Mouse (Mus musculus) intestine, embryonic 16.5 days (tissue): ENCODE results near the gene D630039A03Rik. TPM values are rescaled to one million over a fixed set of nuclear protein-coding genes. Genes with fewer than 3 reads are reported as not detected.

Experiments used
- ATAC-seq: fragments of 200-750 bp; cut with Nextera tagmentation; 2 replicates; pipeline ENCODE4 v1.8.0; 2017; ENCODE audit warnings: moderate TSS enrichment, moderate library complexity
- H3K27ac ChIP-seq: fragments of 300-500 bp; sonication (generic); 2 replicates; pipeline ENCODE4 v1.5.1; 2014; ENCODE audit warnings: mild to moderate bottlenecking, low read length
- H3K27me3 ChIP-seq: fragments of 300-500 bp; sonication (generic); replicated peaks from 2 replicates; pipeline ENCODE4 v1.6.1; 2014; ENCODE audit warnings: low read length, control low read depth, mixed read lengths; ENCODE audit not compliant: control insufficient read depth, insufficient read depth
- H3K36me3 ChIP-seq: fragments of 300-500 bp; sonication (generic); 2 replicates; pipeline ENCODE4 v1.6.1; 2014; ENCODE audit warnings: low read length, control low read depth; ENCODE audit not compliant: control insufficient read depth, insufficient read depth
- H3K4me1 ChIP-seq: fragments of 300-500 bp; sonication (generic); 2 replicates; pipeline ENCODE4 v1.6.1; 2014; ENCODE audit warnings: low read length, control low read depth, mixed read lengths; ENCODE audit not compliant: control insufficient read depth, insufficient read depth
- H3K4me2 ChIP-seq: fragments of 300-500 bp; sonication (generic); 2 replicates; pipeline ENCODE4 v1.6.1; 2014; ENCODE audit warnings: low read depth, low read length, control low read depth
- H3K4me3 ChIP-seq: fragments of 300-500 bp; sonication (generic); 2 replicates; pipeline ENCODE4 v1.5.1; 2014; ENCODE audit warnings: mild to moderate bottlenecking, low read length
- H3K9ac ChIP-seq: fragments of 300-500 bp; sonication (generic); 2 replicates; pipeline ENCODE4 v1.6.1; 2014; ENCODE audit warnings: low read depth, low read length
- H3K9me3 ChIP-seq: fragments of 300-500 bp; sonication (generic); 2 replicates; pipeline ENCODE4 v1.6.1; 2016; ENCODE audit warnings: low read length, control low read depth; ENCODE audit not compliant: control insufficient read depth
- WGBS: fragments of 180-500 bp; shearing (Covaris S2); extraction: QIAGEN DNeasy Blood & Tissue Kit; methylation state at CpG from one replicate; pipeline ENCODE4 v1.1.7; 2014; 5-methylcytosine and 5-hydroxymethylcytosine counted together
- polyA plus RNA-seq: library from polyadenylated mRNA; unstranded; fragments of >200 nt; fragmentation: Nextera tagmentation; extraction: Ambion mirVana; gene quantifications from 2 replicates; pipeline ENCODE4 v1.2.1, GENCODE M21; 2015

The D630039A03Rik gene
- polyA plus RNA-seq, 1 experiment from 2014 or later = 13.3 TPM

- no peak overlapping the region for H3K4me3 ChIP-seq
- 50% methylated on average over 11 of the region's 11 CpGs for WGBS
- no peaks in the 10 kb centered on the region for H3K9me3 ChIP-seq
- H3K9ac ChIP-seq = no peak overlapping the region
- H3K4me1 ChIP-seq = peaks cover 8% of the 10 kb centered on the region; the same call in 1 of the 2 replicates
- H3K27ac ChIP-seq = no peak overlapping the region
- H3K4me2 ChIP-seq = no peak overlapping the region
- no peaks in the 10 kb centered on the region for H3K27me3 ChIP-seq
- peak; percentile 64 for ATAC-seq
- no peaks in the 10 kb centered on the region for H3K36me3 ChIP-seq
Measured at GRCm38 (mm10) chr4:57886066-57886887, 29.8 kb downstream of the D630039A03Rik start.

DNA sequence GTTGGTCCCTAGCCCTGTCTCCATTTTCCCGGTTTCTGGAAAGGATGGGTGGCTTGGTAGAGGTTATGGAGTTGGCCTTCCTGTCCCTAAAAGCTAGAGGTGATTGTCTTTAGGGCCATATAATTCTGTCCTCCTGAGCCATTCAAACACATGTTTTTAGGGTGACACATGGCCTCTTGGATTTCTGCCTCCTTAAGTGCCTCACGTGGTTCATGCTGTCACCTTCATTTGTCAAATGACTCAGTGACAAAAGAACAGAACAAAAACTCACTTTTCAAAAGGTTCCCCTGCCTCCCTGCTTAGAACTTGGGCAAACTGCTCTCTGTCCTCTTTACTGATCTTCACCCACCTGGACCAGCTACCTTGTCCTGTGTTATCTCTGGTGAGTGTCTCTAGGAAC lies 30.9 kb downstream of the D630039A03Rik start:
- Histone ChIP-seq H3K4me3 (no peak overlapping the region), H3K27me3 (no peaks in the 10 kb centered on the region), H3K9ac (no peak overlapping the region), H3K36me3 (no peaks in the 10 kb centered on the region), H3K9me3 (no peaks in the 10 kb centered on the region), H3K27ac (no peak overlapping the region), H3K4me2 (no peak overlapping the region), H3K4me1 (peaks cover 8% of the 10 kb centered on the region; the same call in 1 of the 2 replicates)
- WGBS = 67% methylated on average over 2 of the region's 2 CpGs
- no peak for ATAC-seq

DNA sequence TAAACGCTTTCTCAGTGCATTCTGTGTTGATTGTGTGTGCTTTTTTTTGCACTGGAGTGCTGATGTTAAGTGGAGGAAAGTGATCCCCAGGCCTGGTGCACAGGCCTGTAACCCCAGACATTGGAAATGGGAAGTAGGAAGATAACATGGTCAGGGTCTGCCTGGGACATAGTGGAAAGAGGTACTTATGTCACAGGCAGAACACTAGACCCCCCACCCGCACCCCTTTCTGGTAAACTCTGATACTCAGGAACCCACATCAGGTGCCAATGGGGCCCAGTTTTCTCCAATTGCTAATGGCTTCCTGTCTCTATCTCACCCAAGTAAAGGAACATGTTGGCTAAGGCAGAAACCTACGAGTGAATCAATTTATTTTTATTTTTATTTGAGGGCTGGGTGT lies 31.6 kb downstream of the D630039A03Rik start:
- H3K9me3 ChIP-seq = no peaks in the 10 kb centered on the region
- 87% methylated on average over 3 of the region's 3 CpGs for WGBS
- H3K27me3 ChIP-seq = no peaks in the 10 kb centered on the region
- no peak overlapping the region for H3K9ac ChIP-seq
- H3K4me3 ChIP-seq = no peak overlapping the region
- H3K27ac ChIP-seq = no peak overlapping the region
- no peaks in the 10 kb centered on the region for H3K36me3 ChIP-seq
- H3K4me1 ChIP-seq = peaks cover 8% of the 10 kb centered on the region; the same call in 1 of the 2 replicates
- H3K4me2 ChIP-seq = no peak overlapping the region
- no peak for ATAC-seq

GRCm38 (mm10) chr4:57883520-57884421 lies 32.3 kb downstream of the D630039A03Rik start:
- H3K4me3 ChIP-seq = no peak overlapping the region
- H3K9ac ChIP-seq = no peak overlapping the region
- H3K9me3 ChIP-seq = no peaks in the 10 kb centered on the region
- no peaks in the 10 kb centered on the region for H3K27me3 ChIP-seq
- H3K27ac ChIP-seq = no peak overlapping the region
- no peak overlapping the region for H3K4me2 ChIP-seq
- 60% methylated on average over 7 of the region's 7 CpGs for WGBS
- H3K36me3 ChIP-seq = no peaks in the 10 kb centered on the region
- H3K4me1 ChIP-seq = peaks cover 8% of the 10 kb centered on the region; the same call in 1 of the 2 replicates
- ATAC-seq = 0 out of 2 replicates have a peak, but pooled peaks have one; percentile 28

DNA sequence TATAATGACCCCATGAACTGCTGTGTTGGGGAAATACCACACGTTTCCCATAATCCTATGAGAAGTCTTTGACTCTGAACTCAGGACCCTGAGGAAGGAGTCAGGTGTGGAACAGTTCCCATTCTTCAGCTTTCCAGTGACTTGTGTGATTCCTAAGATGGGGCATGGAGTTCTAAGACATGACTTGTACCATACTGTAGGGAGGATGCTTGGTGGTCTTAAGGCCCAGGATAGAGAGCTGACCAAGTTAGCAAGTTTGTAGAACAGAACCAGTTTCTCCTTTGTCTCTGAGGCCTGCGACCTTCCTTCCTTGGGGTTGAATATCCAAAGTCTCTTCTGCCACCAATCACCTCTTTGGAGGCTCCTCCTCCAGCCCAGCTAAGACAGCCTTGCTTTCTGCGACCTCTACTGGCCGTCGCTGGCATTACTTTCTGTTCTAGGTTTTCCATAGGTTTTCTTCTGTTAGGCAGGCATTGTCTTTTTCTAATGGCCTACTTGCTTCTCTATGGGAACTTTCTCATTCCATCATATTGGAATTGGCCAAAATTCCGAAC lies 36.2 kb downstream of the D630039A03Rik start:
- H3K27me3 ChIP-seq = no peaks in the 10 kb centered on the region
- no peak overlapping the region for H3K9ac ChIP-seq
- H3K4me1 ChIP-seq = peaks cover 3% of the 10 kb centered on the region; the same call in 1 of the 2 replicates
- peak; percentile 66 for ATAC-seq
- no peaks in the 10 kb centered on the region for H3K36me3 ChIP-seq
- H3K4me3 ChIP-seq = no peak overlapping the region
- H3K9me3 ChIP-seq = no peaks in the 10 kb centered on the region
- H3K27ac ChIP-seq = no peak overlapping the region
- 14% methylated on average over 6 of the region's 6 CpGs for WGBS
- no peak overlapping the region for H3K4me2 ChIP-seq

GRCm38 (mm10) chr4:57879137-57879536 lies 37.0 kb downstream of the D630039A03Rik start:
- H3K4me2 ChIP-seq = no peak overlapping the region
- H3K9me3 ChIP-seq = no peaks in the 10 kb centered on the region
- no peak for ATAC-seq
- H3K4me1 ChIP-seq = peaks cover 1% of the 10 kb centered on the region; the same call in 1 of the 2 replicates
- no peak overlapping the region for H3K9ac ChIP-seq
- 88% methylated on average over 5 of the region's 5 CpGs for WGBS
- H3K4me3 ChIP-seq = no peak overlapping the region
- H3K27me3 ChIP-seq = no peaks in the 10 kb centered on the region
- no peaks in the 10 kb centered on the region for H3K36me3 ChIP-seq
- no peak overlapping the region for H3K27ac ChIP-seq

- no peak overlapping the region for H3K27ac ChIP-seq
- no peak for ATAC-seq
- no peaks in the 10 kb centered on the region for H3K36me3 ChIP-seq
- peaks cover 4% of the 10 kb centered on the region; the same call in 1 of the 2 replicates for H3K4me1 ChIP-seq
- 52% methylated on average over 10 of the region's 10 CpGs for WGBS
- H3K27me3 ChIP-seq = no peaks in the 10 kb centered on the region
- no peak overlapping the region for H3K4me3 ChIP-seq
- H3K4me2 ChIP-seq = no peak overlapping the region
- no peaks in the 10 kb centered on the region for H3K9me3 ChIP-seq
- no peak overlapping the region for H3K9ac ChIP-seq
Measured at GRCm38 (mm10) chr4:57867454-57867853, 48.6 kb downstream of the D630039A03Rik start.

DNA sequence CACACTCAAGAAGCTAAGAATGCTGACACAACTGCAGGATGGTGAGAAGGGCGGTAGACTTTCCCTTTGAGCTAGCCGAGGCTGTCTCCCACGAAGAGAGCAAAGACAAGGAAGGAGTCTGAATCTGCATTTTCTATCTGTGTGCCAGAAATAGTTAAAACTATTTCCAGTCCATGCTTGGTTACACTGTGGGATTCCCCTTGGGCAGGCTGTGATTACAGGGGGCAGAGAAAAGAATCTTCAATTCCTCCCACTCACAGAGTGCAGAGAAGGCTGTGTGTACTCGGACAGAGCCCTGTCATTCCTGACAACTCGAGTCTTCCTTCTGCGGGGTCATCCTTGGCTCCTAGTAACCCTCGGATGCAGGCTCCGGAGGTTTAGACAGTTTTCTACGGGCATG lies 49.1 kb downstream of the D630039A03Rik start:
- Histone ChIP-seq H3K27me3 (no peaks in the 10 kb centered on the region), H3K4me1 (peaks cover 8% of the 10 kb centered on the region; the same call in 1 of the 2 replicates), H3K4me3 (no peak overlapping the region), H3K36me3 (no peaks in the 10 kb centered on the region), H3K4me2 (no peak overlapping the region), H3K9ac (no peak overlapping the region), H3K27ac (no peak overlapping the region), H3K9me3 (no peaks in the 10 kb centered on the region)
- ATAC-seq = no peak
- 54% methylated on average over 9 of the region's 9 CpGs for WGBS

- H3K36me3 ChIP-seq = no peaks in the 10 kb centered on the region
- WGBS = 36% methylated on average over 2 of the region's 2 CpGs
- no peak overlapping the region for H3K4me2 ChIP-seq
- no peak overlapping the region for H3K9ac ChIP-seq
- H3K4me3 ChIP-seq = no peak overlapping the region
- no peaks in the 10 kb centered on the region for H3K27me3 ChIP-seq
- H3K4me1 ChIP-seq = peaks cover 8% of the 10 kb centered on the region; the same call in 1 of the 2 replicates
- no peak overlapping the region for H3K27ac ChIP-seq
- H3K9me3 ChIP-seq = no peaks in the 10 kb centered on the region
- ATAC-seq = no peak
Measured at GRCm38 (mm10) chr4:57866088-57866487, 50.0 kb downstream of the D630039A03Rik start.
